Mouse (Mus musculus) cortical plate, adult 2 months (tissue): ENCODE measurements at regions not wholly inside any gene's neighbourhood (a gene's known extent, or its start where the extent isn't known, plus 50 kb on each side); places are given as distances from the start of the nearest gene placed in this dataset.

ENCODE experiments used
- CTCF ChIP-seq: fragments of 200-500 bp; IDR thresholded peaks from 2 replicates; pipeline ENCODE4 v1.5.1; 2011; ENCODE audit warnings: mild to moderate bottlenecking, control low read depth, low read length; ENCODE audit not compliant: insufficient read depth; ENCODE audit errors: extremely low read depth
- POLR2A ChIP-seq: fragments of 200-500 bp; IDR thresholded peaks from 2 replicates; pipeline ENCODE4 v1.6.1; 2011; ENCODE audit warnings: mild to moderate bottlenecking, low read length, control low read depth; ENCODE audit not compliant: insufficient read depth; ENCODE audit errors: extremely low read depth

DNA sequence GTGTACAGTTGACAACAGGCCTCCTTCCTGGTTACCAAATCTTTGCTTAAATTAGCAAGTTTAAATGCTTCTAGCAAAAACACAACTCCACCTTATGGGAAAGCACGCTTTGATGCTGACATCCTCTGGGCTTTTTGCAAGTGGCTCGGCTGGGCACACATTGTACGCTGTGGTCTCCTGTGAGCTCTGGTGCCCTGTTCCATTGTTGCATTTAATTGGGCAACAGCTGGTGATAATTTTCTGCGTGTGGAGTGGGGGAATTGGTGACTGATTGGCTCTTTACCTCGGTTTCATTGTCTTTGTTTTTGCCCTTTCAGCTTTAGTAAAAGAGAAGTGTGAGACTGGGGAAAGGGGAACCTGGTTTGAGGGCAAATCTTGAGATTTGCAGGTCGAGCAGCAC lies 447.3 kb upstream of the Id2 start:
- TF ChIP-seq CTCF (no peak), POLR2A (no peak)
